Mouse (Mus musculus) forebrain, embryonic 13.5 days (tissue): ENCODE results near the gene Kcng3. TPM values are rescaled to one million over a fixed set of nuclear protein-coding genes. Genes with fewer than 3 reads are reported as not detected.

ENCODE experiments used
- ATAC-seq: fragments of 200-750 bp; cut with Nextera tagmentation; 2 replicates; pipeline ENCODE4 v1.8.0; 2017
- H3K27ac ChIP-seq: fragments of 300-500 bp; sonication (generic); 2 replicates; pipeline ENCODE4 v1.5.1; 2015; ENCODE audit warnings: inconsistent platforms, mild to moderate bottlenecking, moderate library complexity
- H3K27me3 ChIP-seq: fragments of 300-500 bp; sonication (generic); 2 replicates; pipeline ENCODE4 v1.6.1; 2015; ENCODE audit warnings: mild to moderate bottlenecking, inconsistent platforms
- H3K36me3 ChIP-seq: fragments of 300-500 bp; sonication (generic); 2 replicates; pipeline ENCODE4 v1.6.1; 2015; ENCODE audit warnings: mild to moderate bottlenecking, inconsistent platforms; ENCODE audit not compliant: poor library complexity, severe bottlenecking
- H3K4me1 ChIP-seq: fragments of 300-500 bp; sonication (generic); 2 replicates; pipeline ENCODE4 v1.6.1; 2015; ENCODE audit warnings: inconsistent platforms
- H3K4me2 ChIP-seq: fragments of 300-500 bp; sonication (generic); 2 replicates; pipeline ENCODE4 v1.6.1; 2015; ENCODE audit warnings: inconsistent platforms, mild to moderate bottlenecking, moderate library complexity
- H3K4me3 ChIP-seq: fragments of 300-500 bp; sonication (generic); 2 replicates; pipeline ENCODE4 v1.5.1; 2015; ENCODE audit warnings: mild to moderate bottlenecking, inconsistent platforms
- H3K9ac ChIP-seq: fragments of 300-500 bp; sonication (generic); 2 replicates; pipeline ENCODE4 v1.6.1; 2015; ENCODE audit warnings: mild to moderate bottlenecking, inconsistent platforms
- H3K9me3 ChIP-seq: fragments of 300-500 bp; sonication (generic); replicated peaks from 2 replicates; pipeline ENCODE4 v1.6.1; 2016; ENCODE audit warnings: inconsistent platforms
- WGBS: fragments of 180-500 bp; shearing (Covaris S2); methylation state at CpG from one replicate; pipeline ENCODE4 v1.1.7; 2015; 5-methylcytosine and 5-hydroxymethylcytosine counted together
- polyA plus RNA-seq: library from polyadenylated mRNA; unstranded; fragments of >200 nt; fragmentation: Nextera tagmentation; extraction: Ambion mirVana; gene quantifications from 2 replicates; pipeline ENCODE4 v1.2.1, GENCODE M21; 2015

Gene Kcng3
- polyA plus RNA-seq, 1 experiment from 2014 or later, result not detected

DNA sequence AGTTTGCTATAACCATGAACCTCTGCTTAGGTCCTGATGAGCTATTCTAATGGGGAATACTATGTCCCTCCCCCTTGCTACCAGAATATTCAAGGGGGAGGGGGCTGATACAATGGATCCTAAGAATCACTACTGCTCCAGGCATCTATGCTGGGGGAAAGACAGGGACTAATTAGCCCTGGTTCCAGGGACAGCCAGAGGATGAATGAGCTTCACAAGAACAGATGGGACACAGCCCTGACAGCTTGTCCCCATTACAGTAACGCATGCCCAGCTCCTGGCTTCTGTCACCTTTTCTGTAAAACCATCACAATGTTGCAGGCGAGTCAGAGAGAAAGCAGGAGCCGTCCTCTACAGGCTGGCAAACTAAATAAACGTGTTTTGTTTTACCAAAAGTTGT lies 66.2 kb downstream of the Kcng3 start:
- ATAC-seq, result peak; percentile 87
- Histone ChIP-seq H3K4me1 (peaks cover 26% of the 10 kb centered on the region), H3K4me3 (no peak overlapping the region), H3K9ac (no peak overlapping the region), H3K36me3 (no peaks in the 10 kb centered on the region), H3K27me3 (no peaks in the 10 kb centered on the region), H3K4me2 (no peak overlapping the region), H3K27ac (peak overlapping the region; percentile 35; the same call in 1 of the 2 replicates), H3K9me3 (no peaks in the 10 kb centered on the region)
- WGBS, result 48% methylated on average over 4 of the region's 4 CpGs

DNA sequence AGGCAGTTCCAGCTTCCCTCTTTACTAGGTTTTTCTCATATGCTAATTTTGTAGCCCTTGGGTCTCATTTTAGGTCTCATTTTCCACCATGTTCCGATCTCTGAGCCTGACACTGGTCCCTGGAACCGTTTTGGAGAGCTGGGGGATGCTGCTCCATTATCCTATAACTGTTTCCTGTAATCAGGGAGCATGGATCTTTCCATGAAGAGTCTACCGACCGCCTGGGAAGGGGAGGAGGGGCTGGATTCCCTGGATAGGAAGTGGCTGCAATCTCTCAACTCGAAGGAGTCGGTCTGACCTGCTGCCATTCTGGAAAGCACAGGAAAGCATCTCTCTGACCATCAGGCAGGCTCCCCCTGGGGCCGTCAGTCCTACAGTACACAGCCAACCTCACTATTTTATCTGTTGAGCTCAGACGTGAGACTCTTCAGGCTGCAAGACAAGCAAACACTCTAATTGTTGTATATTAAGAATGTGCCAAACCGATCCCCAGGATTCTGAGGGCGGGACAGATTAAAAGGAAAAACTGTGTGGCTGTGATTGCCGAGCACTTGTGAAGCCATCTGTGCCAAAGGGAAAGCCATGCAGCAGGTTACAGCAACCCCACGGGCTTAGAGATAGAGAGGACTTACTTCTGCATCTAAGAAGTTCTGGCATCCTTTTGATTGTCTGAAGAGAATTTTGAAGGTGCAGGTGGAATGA lies 67.4 kb downstream of the Kcng3 start:
- H3K9ac ChIP-seq, result no peak overlapping the region
- H3K9me3 ChIP-seq, result no peaks in the 10 kb centered on the region
- H3K27me3 ChIP-seq, result no peaks in the 10 kb centered on the region
- H3K36me3 ChIP-seq, result no peaks in the 10 kb centered on the region
- H3K4me2 ChIP-seq, result no peak overlapping the region
- no peak overlapping the region; the same call in none of the 2 replicates for H3K27ac ChIP-seq
- WGBS, result 73% methylated on average over 12 of the region's 12 CpGs
- no peak for ATAC-seq
- peaks cover 28% of the 10 kb centered on the region for H3K4me1 ChIP-seq
- H3K4me3 ChIP-seq, result no peak overlapping the region

DNA sequence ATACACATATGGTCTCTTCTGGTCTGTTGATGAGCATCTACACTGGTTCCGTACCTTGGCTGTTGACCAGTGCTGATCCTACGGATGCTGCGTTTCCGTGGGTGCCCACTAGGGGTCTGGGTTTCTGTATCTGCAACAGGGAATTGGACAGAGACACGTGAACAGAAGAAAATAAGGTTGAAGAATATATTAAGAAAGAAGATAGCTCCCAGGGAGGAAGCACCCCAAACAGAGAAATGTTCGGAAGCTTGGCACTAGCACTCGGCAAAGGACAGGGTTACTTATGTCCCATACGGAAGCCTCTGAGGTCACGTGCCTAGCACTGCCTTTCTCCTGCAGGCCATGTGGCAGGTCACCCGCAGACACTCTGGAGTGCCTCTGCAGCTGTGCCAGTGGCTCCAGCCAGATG lies 68.0 kb downstream of the Kcng3 start:
- 53% methylated on average over 10 of the region's 10 CpGs for WGBS

DNA sequence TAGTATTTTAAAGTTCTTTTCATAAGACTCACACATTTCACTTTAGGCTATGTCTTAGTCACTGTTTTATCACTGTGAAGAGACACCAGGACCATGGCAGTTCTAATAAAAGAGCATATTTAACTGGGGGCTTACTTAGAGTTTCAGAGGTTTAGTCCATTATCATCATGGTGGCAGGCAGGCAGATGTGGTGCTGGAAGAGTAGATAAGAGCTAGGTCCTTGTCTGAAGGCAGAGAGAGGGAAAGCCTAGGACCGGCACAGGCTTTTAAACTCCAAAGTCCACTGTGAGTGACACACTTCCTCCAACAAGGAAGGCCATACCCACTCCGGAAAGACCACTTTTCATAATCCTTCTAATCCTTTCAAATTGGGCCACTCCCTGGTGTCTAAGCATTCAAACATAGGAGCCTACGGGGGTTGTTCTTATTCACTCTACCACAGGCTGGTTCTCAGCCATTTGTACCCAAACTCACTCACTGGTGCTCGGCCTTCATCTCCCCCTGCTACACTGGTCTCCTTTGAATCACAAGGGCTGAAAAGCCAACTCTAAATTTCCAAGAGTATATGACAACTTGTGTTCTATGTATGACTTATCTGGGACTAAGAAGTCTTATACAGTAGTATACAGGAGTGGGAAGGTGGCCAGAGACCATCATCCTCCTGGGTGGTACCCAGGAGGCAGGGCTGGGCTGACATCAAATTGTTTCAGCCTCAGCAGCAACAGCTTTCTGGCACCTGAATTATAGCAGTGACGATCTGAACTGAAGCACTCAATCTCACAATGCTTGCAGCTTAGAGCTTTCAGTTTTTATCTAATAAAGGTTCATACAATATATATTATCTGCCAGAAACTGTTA lies 69.3 kb downstream of the Kcng3 start:
- Histone ChIP-seq H3K27ac (no peak overlapping the region), H3K4me2 (no peak overlapping the region), H3K4me1 (peaks cover 32% of the 10 kb centered on the region), H3K36me3 (no peaks in the 10 kb centered on the region), H3K4me3 (no peak overlapping the region), H3K9me3 (no peaks in the 10 kb centered on the region), H3K27me3 (no peaks in the 10 kb centered on the region), H3K9ac (no peak overlapping the region)
- WGBS, result 89% methylated on average over 5 of the region's 5 CpGs
- no peak for ATAC-seq

More for the DNA sequence above, 68.0 kb downstream of the Kcng3 start:
- H3K27ac ChIP-seq, result no peak overlapping the region
- peak; percentile 29; the same call in 1 of the 2 replicates for ATAC-seq
- no peaks in the 10 kb centered on the region for H3K9me3 ChIP-seq
- H3K4me2 ChIP-seq, result no peak overlapping the region
- peaks cover 32% of the 10 kb centered on the region for H3K4me1 ChIP-seq
- H3K9ac ChIP-seq, result no peak overlapping the region
- no peaks in the 10 kb centered on the region for H3K27me3 ChIP-seq
- no peak overlapping the region for H3K4me3 ChIP-seq
- no peaks in the 10 kb centered on the region for H3K36me3 ChIP-seq

DNA sequence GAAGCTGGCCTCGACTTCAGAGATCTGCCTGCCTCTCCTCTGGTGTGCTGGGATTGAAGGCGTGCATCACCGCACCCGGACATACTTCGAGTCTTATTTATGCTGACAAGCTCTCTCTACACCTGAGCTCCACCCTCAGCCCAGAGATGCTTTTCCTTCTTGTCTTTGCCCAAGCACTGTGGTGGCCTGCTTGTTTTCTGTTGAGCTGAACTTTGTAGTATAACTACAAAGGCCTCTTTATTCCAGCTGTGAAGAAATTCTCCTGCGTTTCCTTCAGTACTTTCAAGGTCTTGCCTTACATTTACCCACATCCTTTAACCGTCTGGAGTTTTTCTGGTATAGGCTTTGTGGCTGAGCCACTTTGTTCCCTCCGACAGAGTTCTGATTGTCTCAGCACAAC lies 72.6 kb downstream of the Kcng3 start:
- no peak overlapping the region for H3K27ac ChIP-seq
- no peak overlapping the region for H3K4me2 ChIP-seq
- no peak overlapping the region for H3K9ac ChIP-seq
- no peak for ATAC-seq
- H3K9me3 ChIP-seq, result no peaks in the 10 kb centered on the region
- H3K36me3 ChIP-seq, result no peaks in the 10 kb centered on the region
- peaks cover 10% of the 10 kb centered on the region; the same call in 1 of the 2 replicates for H3K4me1 ChIP-seq
- WGBS, result 40% methylated on average over 8 of the region's 8 CpGs
- no peak overlapping the region for H3K4me3 ChIP-seq
- H3K27me3 ChIP-seq, result no peaks in the 10 kb centered on the region

DNA sequence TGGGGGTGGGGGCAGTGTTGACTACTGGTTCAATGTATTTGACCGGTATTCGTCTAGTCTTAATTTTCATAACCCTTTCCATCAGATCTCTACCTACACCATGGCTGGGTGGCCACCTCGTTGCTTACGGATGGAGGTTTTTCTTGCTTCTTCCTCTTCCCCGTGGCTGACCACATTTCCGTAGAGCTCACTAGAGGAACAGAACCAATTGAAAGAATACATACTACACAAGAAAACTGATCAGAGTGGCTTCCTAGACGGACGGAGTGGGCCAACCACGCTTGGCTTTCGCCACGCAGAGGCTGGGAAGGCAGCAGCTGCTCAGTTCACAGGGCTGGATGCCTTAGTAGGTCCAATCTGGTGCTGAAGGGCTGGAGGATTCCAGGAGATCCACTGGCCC lies 75.9 kb downstream of the Kcng3 start:
- H3K4me1 ChIP-seq, result peaks cover 6% of the 10 kb centered on the region; the same call in 1 of the 2 replicates
- no peak overlapping the region for H3K9ac ChIP-seq
- H3K4me2 ChIP-seq, result no peak overlapping the region
- ATAC-seq, result no peak
- H3K27me3 ChIP-seq, result no peaks in the 10 kb centered on the region
- H3K36me3 ChIP-seq, result no peaks in the 10 kb centered on the region
- WGBS, result 94% methylated on average over 11 of the region's 11 CpGs
- H3K4me3 ChIP-seq, result no peak overlapping the region
- no peak overlapping the region for H3K27ac ChIP-seq
- H3K9me3 ChIP-seq, result no peaks in the 10 kb centered on the region

DNA sequence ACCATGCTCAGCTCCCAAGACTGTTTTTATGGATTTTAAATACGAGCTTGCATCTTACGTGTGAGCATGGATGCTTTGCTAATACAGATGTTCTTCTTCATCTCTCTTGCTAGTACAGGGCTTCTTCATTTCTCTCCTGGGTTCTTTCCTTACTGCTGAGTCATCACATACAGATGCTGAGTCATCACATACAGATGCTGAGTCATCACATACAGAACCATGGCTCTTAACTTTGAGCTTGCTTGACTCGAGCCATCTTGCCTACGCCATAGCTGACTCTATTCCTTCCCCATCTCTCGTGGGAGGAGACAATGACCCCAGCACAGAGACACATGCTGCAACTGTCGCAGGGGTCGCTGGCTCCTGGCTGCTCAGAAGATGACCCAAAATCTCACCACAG lies 76.7 kb downstream of the Kcng3 start:
- no peak overlapping the region for H3K27ac ChIP-seq
- no peaks in the 10 kb centered on the region for H3K36me3 ChIP-seq
- 93% methylated on average over 7 of the region's 7 CpGs for WGBS

DNA sequence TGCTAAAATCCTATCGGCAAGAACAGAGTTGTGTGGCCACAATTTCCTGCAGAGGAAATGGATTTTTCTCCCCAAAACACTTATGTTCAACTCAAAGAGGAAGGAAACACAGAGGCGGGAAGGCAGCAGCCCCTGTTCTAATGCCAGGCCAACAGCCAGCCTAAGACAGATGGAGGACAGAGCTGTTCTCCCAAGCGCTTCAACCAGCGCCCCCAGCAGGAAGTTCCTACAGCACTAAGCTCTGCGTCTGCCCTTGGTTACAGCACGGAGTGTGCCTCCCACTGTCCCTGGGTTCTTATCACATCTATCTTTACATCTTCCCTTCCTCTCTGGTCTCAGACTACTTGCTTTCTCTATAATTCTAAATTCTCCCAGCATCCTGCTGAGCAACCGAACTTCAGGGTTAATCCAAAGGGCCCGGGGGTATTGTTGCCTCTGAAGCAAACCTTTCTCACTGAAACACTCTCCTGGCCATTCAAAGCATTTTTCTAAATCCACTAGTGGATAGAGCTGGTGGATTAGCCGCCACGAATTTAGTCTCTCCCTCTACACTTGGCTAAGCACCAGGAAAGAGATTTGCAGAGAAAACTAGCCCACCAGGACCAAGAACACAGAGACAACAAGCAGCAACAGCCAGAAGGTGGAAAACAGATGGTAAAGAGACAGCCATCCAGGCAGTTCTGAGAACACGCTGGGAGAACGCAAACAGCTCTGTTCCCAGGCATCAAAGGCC lies 83.0 kb downstream of the Kcng3 start:
- H3K27ac ChIP-seq, result peak overlapping the region; percentile 32
- peak overlapping the region; percentile 22; the same call in 1 of the 2 replicates for H3K4me2 ChIP-seq
- no peaks in the 10 kb centered on the region for H3K9me3 ChIP-seq
- no peak overlapping the region for H3K4me3 ChIP-seq
- no peak overlapping the region; the same call in 1 of the 2 replicates for H3K9ac ChIP-seq
- peaks cover 30% of the 10 kb centered on the region for H3K4me1 ChIP-seq
- peak; percentile 12; the same call in 1 of the 2 replicates for ATAC-seq
- H3K36me3 ChIP-seq, result no peaks in the 10 kb centered on the region
- H3K27me3 ChIP-seq, result peaks cover 40% of the 10 kb centered on the region
- WGBS, result 14% methylated on average over 12 of the region's 12 CpGs

More for the DNA sequence above, 76.7 kb downstream of the Kcng3 start:
- ATAC-seq, result no peak
- Histone ChIP-seq H3K9me3 (no peaks in the 10 kb centered on the region), H3K4me2 (no peak overlapping the region), H3K4me3 (no peak overlapping the region), H3K9ac (no peak overlapping the region), H3K4me1 (peaks cover 6% of the 10 kb centered on the region; the same call in 1 of the 2 replicates), H3K27me3 (no peaks in the 10 kb centered on the region)

DNA sequence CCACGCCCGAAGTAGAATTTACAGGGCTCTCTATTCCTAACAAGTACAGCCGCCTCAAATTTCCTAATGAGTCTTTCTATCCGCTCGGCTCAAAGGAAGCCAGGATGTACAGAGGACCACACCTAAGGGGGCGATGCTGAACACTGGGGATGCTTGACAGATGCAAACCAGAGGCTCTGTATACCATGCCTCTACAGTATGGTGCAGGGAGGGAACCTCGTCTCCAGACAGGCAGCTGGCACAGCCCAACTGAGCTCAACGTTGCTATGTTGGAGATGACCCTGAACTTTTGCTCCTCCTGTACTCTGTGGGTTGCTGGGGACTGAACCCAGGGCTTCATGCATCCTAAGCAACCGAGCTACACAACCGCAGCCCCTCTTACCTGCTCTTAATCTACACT lies 84.5 kb downstream of the Kcng3 start:
- 29% methylated on average over 10 of the region's 10 CpGs for WGBS
- no peak overlapping the region for H3K4me3 ChIP-seq
- ATAC-seq, result 0 out of 2 replicates have a peak, but pooled peaks have one; percentile 28
- no peaks in the 10 kb centered on the region for H3K36me3 ChIP-seq
- H3K4me2 ChIP-seq, result no peak overlapping the region
- no peaks in the 10 kb centered on the region for H3K9me3 ChIP-seq
- H3K27me3 ChIP-seq, result peaks cover 40% of the 10 kb centered on the region
- H3K27ac ChIP-seq, result no peak overlapping the region
- H3K9ac ChIP-seq, result no peak overlapping the region
- peaks cover 30% of the 10 kb centered on the region for H3K4me1 ChIP-seq

DNA sequence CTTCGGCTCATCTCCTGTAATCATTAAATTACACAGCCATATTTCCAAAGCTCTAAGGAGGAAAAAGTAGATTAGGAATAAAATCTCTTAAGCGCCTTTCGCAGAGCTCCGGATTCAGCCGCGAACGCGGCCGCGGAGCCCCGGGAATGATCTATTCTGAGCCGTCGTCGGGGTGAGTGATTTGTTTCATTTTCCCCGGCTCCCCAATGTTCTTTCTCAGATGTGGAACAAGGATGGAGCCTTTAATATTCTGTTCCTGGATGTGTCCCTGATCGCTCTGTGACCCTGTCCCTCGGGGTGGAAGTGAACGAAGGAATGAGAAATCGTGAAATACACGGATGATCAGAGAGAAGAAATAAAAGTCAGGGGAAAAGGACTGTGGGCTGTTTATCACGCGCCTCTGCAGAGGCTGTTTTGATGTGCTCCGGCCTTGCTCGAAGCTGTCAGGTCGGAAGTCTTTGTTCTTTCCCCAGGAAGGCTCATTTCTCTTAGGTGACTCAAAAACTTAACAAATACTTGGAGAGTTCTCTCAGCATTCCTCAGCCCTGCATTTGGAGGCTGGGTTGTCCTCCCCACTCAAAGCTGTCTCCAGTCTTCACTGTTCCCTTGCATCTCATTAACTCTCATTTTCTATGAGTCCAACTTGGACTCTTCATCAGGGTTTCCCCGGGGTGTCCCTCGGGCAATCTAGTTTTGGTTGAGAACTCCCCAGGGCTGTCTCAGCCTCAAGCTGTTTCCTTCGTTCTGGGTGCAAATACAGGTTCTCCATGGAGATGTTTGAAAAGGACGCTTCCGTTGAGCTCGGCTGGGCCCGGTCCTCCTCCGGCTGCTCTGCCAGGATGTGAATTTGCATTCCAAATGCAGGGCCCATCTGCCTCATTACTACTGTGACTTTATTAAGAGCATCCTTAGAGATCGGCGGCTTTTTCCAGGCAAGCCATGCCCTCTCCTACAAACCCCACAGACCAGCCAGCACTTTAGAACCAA lies 85.6 kb downstream of the Kcng3 start:
- peak overlapping the region; percentile 53 for H3K9ac ChIP-seq
- no peak overlapping the region for H3K27ac ChIP-seq
- peak overlapping the region; percentile 31 for H3K4me3 ChIP-seq
- peaks cover 30% of the 10 kb centered on the region for H3K4me1 ChIP-seq
- 5% methylated on average over 35 of the region's 35 CpGs for WGBS
- H3K4me2 ChIP-seq, result peak overlapping the region; percentile 53
- H3K27me3 ChIP-seq, result peaks cover 40% of the 10 kb centered on the region
- peak; percentile 75 for ATAC-seq
- H3K36me3 ChIP-seq, result no peaks in the 10 kb centered on the region
- no peaks in the 10 kb centered on the region for H3K9me3 ChIP-seq

DNA sequence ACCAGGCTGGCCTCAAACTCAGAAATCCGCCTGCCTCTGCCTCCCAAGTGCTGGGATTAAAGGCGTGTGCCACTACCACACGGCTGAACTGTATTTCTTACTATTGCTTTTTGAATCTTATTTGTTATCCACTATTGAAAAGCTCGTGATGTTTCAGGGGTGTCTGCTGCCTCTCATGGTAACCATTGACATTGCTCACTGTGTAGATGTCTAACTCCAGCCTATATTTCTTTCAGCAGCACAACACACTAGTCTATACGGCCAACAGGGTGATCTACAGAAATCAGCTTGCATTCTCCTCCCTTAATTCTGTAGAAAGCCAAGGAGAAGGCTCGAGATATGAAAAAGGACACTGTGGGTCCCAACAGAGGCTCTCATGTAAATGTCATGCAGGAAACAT lies 86.4 kb downstream of the Kcng3 start:
- Histone ChIP-seq H3K27ac (no peak overlapping the region), H3K4me3 (peak overlapping the region; percentile 31), H3K9me3 (no peaks in the 10 kb centered on the region), H3K4me2 (peak overlapping the region; percentile 53), H3K9ac (no peak overlapping the region), H3K36me3 (no peaks in the 10 kb centered on the region), H3K27me3 (peaks cover 40% of the 10 kb centered on the region), H3K4me1 (peaks cover 30% of the 10 kb centered on the region)
- ATAC-seq, result no peak
- WGBS, result 87% methylated on average over 6 of the region's 6 CpGs
